Mouse (Mus musculus) heart, adult 18-20 months (tissue): Measurements from ENCODE around the gene Galm. TPM values are rescaled to one million over a fixed set of nuclear protein-coding genes. Genes with fewer than 3 reads are reported as not detected.

Experiments
- DNase-seq, 2 experiments: peaks; one replicate each; pipeline ENCODE4 v3.0.0; 2021 to 2022; ENCODE audit warnings: mixed read lengths in 1 of 2
- total RNA-seq, 2 experiments: library from RNA; stranded (reverse); gene quantifications; 2 replicates each; pipeline ENCODE4 v1.2.3; 2021

Galm gene
- total RNA-seq, 2 experiments from 2014 or later = 20.0 to 20.8 TPM

- DNase-seq = no peak
Measured at GRCm38 (mm10) chr17:80128476-80128990, 1.3 kb downstream of the Galm start.

- no peak for DNase-seq
Measured at GRCm38 (mm10) chr17:80129387-80129786, 2.1 kb downstream of the Galm start.

DNA sequence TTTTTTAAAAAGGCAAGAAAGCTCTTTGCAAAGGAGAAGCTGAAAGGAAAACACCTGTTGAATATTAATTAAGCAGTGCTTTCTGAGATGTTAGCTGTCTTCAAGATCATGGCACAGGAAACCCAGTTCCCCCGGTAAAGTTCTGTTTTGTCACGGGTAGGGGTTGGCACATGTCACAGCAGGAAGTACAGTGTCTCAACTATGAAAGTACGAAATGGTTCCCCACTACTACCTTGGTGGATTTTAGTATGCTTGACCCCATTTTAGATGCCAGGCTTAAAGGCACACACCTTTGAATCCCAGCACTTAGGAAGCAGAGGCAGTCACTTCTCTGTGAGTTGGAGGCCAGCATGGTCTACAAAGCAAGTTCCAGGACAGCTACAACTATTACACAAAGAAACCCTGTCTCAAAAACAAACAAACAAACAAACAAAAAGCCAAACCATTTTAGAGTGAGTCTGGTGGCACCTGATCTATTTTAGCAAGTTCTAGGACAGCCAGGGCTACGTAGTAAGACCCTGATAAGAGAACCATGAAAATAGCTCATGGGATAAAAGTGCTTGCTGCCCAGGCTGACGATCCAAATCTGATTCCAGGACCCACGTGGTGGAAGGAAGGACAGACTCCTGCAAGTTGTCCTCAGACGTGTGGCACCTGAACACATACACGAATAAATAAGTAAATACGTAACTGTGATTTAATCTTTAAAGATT, 3.6 kb downstream of the Galm start:
- peak; percentile 45 to 53 for DNase-seq

- DNase-seq = peak; percentile 28 to 42
Measured at GRCm38 (mm10) chr17:80131431-80131766, 4.1 kb downstream of the Galm start.

GRCm38 (mm10) chr17:80131838-80132237, 4.6 kb downstream of the Galm start:
- DNase-seq = no peak

DNA sequence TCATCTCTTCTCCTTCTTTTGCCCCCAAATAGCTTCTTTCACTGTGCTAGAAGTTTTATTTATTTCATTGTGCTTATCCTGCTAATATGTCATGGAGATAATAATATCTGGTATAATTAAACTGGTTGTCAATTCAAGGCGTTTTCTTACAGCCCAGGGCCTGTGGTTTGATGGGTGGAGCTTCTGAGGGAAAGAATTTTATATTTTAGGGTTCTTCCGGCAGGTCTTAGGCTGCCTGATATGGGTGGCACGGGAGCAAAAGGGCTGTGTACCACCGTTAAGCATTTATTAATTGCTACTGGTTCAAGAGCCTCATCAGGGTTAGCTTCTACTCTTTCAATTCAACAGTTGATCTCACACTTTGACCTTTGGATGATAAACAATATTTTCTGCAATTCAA, 5.2 kb downstream of the Galm start:
- no peak for DNase-seq

GRCm38 (mm10) chr17:80138434-80139162, 11.3 kb downstream of the Galm start:
- DNase-seq = peak; percentile 43 to 51

DNA sequence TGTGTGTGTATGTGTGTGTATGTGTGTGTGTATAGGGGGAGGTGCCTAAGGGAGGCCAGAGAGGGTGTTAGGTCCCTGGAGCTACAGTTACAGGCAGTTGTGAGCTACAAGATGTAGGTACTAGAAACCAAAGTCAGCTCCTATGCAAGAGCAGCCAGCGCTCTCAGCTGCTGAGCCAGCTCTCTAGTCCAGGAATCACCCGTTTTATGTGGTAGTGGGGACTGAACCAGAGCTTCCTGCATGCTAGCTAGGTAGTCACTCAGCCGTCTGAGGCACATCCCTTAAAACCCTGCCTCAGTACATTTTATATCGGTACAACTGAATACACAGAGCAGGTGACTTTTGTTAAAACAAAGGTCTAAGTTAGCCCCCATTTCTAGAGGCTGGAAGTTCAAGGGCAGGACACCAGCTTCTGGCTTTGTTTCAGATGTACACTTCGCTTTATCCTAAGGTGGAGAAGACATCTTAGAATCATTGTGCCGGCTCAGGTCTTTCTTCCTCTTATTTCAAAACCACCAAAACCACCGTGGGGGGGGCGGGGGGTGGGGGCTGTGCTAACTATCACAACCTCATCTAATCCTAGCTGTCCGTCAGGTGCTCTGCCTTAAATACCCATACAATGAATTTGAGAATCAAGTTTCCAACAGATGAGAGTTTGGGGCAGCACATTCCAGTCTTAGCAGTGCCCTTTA, 12.6 kb downstream of the Galm start:
- no peak for DNase-seq

DNA sequence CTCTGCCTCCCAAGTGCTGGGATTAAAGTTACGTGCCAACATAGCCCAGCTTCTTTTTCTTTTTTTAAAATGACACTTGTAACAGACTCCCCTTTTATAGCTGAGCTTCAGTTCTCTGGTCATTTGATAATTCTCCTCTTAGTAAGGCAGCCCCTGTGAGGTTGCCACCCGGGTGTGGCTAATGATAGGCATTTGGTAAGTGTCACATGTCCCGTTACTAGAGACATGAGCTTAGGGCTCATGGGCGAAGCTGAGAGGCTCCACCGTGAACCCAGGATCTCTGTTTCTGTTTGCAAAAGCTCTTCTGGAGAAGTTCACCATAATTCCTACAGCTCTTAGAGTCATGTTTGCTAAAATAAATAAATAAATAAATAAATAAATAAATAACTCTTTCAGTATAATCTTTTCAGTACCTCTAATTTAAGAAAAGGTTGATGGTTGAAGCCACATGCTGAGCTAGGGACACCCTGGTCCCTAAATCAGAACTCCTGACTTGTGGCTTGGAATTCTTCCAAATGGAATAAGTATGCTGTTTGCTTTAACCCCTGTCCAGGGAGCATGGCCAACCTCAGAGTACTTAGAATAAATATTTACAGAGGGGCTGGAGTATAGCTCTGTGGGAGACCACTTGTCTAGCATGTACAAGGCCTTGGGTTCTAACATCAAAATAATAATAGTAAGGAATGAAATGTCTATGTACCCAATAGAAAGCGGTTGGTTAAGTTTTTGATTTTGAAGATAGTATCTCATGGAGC, 16.4 kb downstream of the Galm start:
- DNase-seq = no peak

DNA sequence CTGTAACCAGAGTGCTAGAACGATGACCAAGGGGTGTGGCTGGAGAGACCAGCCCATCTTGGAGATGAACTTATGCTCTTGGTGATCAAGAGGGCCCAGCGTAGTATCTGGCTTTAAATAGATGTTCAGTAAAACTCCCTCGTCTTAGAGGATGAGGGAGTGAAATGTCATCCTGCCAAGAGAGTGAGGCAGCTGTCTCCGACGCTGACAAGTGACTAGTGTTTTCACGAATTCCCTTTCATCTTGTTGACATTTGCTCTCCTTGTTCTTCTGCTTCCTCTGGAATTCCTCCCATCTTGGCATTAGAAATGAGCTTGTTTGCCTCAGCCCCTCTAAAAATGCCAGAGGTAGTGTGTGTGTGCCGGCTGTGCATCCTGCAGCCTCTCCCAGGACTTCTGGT, 17.9 kb downstream of the Galm start:
- no peak for DNase-seq

DNA sequence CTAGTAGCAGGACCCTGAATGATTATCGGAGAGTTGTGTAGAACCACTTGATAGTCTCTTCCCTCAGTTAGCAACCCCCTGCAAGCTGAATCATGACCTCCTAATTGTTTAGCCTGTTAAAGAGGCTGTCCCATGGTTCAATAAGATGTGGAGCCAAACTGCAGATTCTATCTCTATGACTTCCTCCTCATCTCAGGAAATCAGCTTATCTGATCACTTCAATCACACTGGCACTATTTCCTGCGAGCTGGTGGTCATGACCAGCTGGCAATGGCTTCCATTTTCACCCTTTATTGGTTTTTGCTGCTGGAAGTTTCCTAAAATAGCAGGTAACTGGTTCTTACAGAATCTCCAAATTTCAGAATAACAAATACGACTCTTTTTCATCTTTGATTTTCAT, 18.5 kb downstream of the Galm start:
- no peak for DNase-seq

- DNase-seq = peak; percentile 77 to 86
Measured at GRCm38 (mm10) chr17:80148053-80148994, 21.1 kb downstream of the Galm start.

- no peak for DNase-seq
Measured at GRCm38 (mm10) chr17:80148995-80149388, 21.7 kb downstream of the Galm start.

- DNase-seq = no peak
Measured at GRCm38 (mm10) chr17:80151353-80151752, 24.1 kb downstream of the Galm start.

- no peak for DNase-seq
Measured at GRCm38 (mm10) chr17:80152767-80153630, 25.7 kb downstream of the Galm start.

- no peak for DNase-seq
Measured at GRCm38 (mm10) chr17:80153631-80154030, 26.4 kb downstream of the Galm start.

DNA sequence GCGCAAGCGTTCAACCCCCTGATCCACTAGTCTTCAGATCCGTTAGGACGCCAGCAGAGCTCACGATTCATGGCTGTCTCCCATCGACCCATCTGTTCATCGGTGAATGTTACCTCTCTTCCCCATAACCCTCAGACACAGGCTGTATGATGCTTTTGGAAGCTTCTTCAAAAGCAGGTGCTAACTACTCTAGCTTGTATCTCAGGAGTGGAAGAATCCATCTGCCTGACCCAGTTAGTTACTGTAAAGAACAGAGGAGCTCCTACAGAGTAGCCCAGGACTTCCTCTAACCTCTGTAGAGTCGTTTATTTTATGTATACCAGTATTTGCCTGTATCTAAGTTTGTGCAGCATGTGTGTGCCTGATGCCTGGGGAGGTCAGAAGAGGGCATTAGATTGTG, 29.6 kb downstream of the Galm start:
- DNase-seq = no peak

- DNase-seq = no peak
Measured at GRCm38 (mm10) chr17:80157489-80157888, 30.2 kb downstream of the Galm start.

- DNase-seq = peak; percentile 88 to 92
Measured at GRCm38 (mm10) chr17:80160454-80160853, 33.2 kb downstream of the Galm start.

DNA sequence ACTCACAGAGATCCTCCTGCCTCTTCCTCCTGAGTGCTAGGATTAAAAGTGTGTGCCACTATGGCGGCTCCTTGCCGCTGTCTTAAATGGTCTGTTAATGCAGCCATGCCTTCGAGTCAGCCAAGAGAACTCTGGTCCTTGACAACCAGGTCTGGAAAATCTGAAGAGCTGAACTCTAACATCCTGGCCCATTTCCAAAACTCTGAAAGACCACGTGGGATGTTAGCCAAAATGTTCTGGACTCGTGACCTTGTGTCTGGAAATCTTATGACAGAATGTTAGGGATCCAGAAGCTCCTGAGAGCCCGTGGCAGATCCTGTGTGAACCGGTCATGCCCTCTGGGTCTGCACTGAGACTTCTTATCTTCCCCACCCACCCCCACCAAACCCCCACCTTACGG, 36.7 kb downstream of the Galm start:
- peak in 1 of 2 experiments; percentile 30 for DNase-seq
